Mouse (Mus musculus): ENCODE measurements around the gene Wnt5a.

- TF ChIP-seq EP300 (IDR thresholded peaks at IDR 0.05; ENCODE audit: low read depth) (no peak), CTCF (IDR thresholded peaks at IDR 0.05; ENCODE audit: low read depth) (no peak)
These were observed 48.0 kb upstream of the Wnt5a start for GRCm38 (mm10) chr14:28456372-28457076.
